Mouse (Mus musculus) CH12.LX (cell line): ENCODE data around the gene Dhx30. TPM values are rescaled to one million over a fixed set of nuclear protein-coding genes. Genes with fewer than 3 reads are reported as not detected.

Source experiments
- DNase-seq: peaks from one replicate; pipeline ENCODE4 v3.0.0-alpha.2; 2013; ENCODE audit errors: extremely low read depth
- H3K27ac ChIP-seq: 2 replicates; pipeline ENCODE4 v1.5.1; 2012; ENCODE audit warnings: low read depth, mild to moderate bottlenecking, control low read depth, moderate library complexity; ENCODE audit not compliant: insufficient read depth
- H3K27me3 ChIP-seq: replicated peaks from 2 replicates; pipeline ENCODE3; 2012; ENCODE audit warnings: inconsistent platforms
- H3K36me3 ChIP-seq, 2 experiments: replicated peaks in 1 of 2; 2 replicates each; pipeline versions ENCODE3 to v1.6.1; 2012; ENCODE audit warnings: inconsistent platforms in 1 of 2, low read length in 1 of 2, mild to moderate bottlenecking in 1 of 2, mixed read lengths in 1 of 2, moderate library complexity in 1 of 2; ENCODE audit not compliant: control insufficient read depth in 1 of 2, insufficient read depth in 1 of 2
- H3K4me1 ChIP-seq, 2 experiments: 2 replicates each; pipeline ENCODE4 v1.6.1; 2012; ENCODE audit warnings: inconsistent platforms in 1 of 2, moderate library complexity in 1 of 2; ENCODE audit not compliant: insufficient read depth in 2 of 2, control insufficient read depth in 1 of 2
- H3K4me2 ChIP-seq: 2 replicates; pipeline ENCODE4 v1.6.1; 2012; ENCODE audit warnings: low read depth, mild to moderate bottlenecking, control low read depth; ENCODE audit not compliant: poor library complexity, insufficient read depth, severe bottlenecking
- H3K4me3 ChIP-seq, 3 experiments: fragments of 150-350 bp in 1 of 3; sonication (generic) in 1 of 3; replicated peaks in 1 of 3; 2 replicates each; pipeline versions ENCODE3 to v1.5.1; 2011 to 2012; ENCODE audit warnings: low read depth in 2 of 3, low read length in 2 of 3, mild to moderate bottlenecking in 2 of 3, moderate library complexity in 2 of 3, control low read depth in 1 of 3, improper control_type of control experiment in 1 of 3, inconsistent platforms in 1 of 3, mixed read lengths in 1 of 3; ENCODE audit not compliant: poor library complexity in 1 of 3
- H3K79me2 ChIP-seq: replicated peaks from 2 replicates; pipeline ENCODE4 v1.6.1; 2012; ENCODE audit warnings: mild to moderate bottlenecking, moderate library complexity; ENCODE audit not compliant: control insufficient read depth, poor library complexity, insufficient read depth, severe bottlenecking; ENCODE audit errors: extremely low read depth
- H3K9ac ChIP-seq: 2 replicates; pipeline ENCODE4 v1.6.1; 2012; ENCODE audit warnings: low read depth, mild to moderate bottlenecking, control low read depth, moderate library complexity; ENCODE audit not compliant: insufficient read depth
- H3K9me3 ChIP-seq: replicated peaks from 2 replicates; pipeline ENCODE3; 2012; ENCODE audit warnings: low read length, inconsistent platforms, mixed read lengths
- CHD2 ChIP-seq: IDR thresholded peaks from 2 replicates; pipeline ENCODE4 v1.6.1; 2011; ENCODE audit warnings: low read length, improper control_type of control experiment
- CTCF ChIP-seq, 2 experiments: IDR thresholded peaks in 1 of 2; conservative IDR thresholded peaks in 1 of 2; 2 replicates each; pipeline ENCODE4 v1.5.1; 2011 to 2012; ENCODE audit warnings: low read depth in 2 of 2, low read length in 2 of 2, improper control_type of control experiment in 1 of 2, inconsistent platforms in 1 of 2, mild to moderate bottlenecking in 1 of 2, moderate library complexity in 1 of 2
- E2F4 ChIP-seq: IDR thresholded peaks from 2 replicates; pipeline ENCODE4 v1.6.1; 2011; ENCODE audit warnings: low read depth, low read length, improper control_type of control experiment; ENCODE audit not compliant: insufficient replicate concordance
- ELF1 ChIP-seq: IDR thresholded peaks from 2 replicates; pipeline ENCODE4 v1.6.1; 2014; ENCODE audit warnings: low read depth, mild to moderate bottlenecking, inconsistent platforms, low read length, improper control_type of control experiment
- EP300 ChIP-seq: IDR thresholded peaks from 2 replicates; pipeline ENCODE4 v1.6.1; 2011; ENCODE audit warnings: low read length, improper control_type of control experiment
- GABPA ChIP-seq: IDR thresholded peaks from 2 replicates; pipeline ENCODE4 v1.6.1; 2012; ENCODE audit warnings: low read depth, low read length, improper control_type of control experiment, inconsistent platforms; ENCODE audit not compliant: insufficient replicate concordance
- IRF4 ChIP-seq: IDR thresholded peaks from 2 replicates; pipeline ENCODE4 v1.6.1; 2014; ENCODE audit warnings: low read depth, mild to moderate bottlenecking, inconsistent platforms, low read length, improper control_type of control experiment
- MAX ChIP-seq: IDR thresholded peaks from 2 replicates; pipeline ENCODE4 v1.6.1; 2011; ENCODE audit warnings: low read length, improper control_type of control experiment
- MAZ ChIP-seq: IDR thresholded peaks from 2 replicates; pipeline ENCODE4 v1.6.1; 2012; ENCODE audit warnings: low read depth, mild to moderate bottlenecking, inconsistent platforms, low read length, improper control_type of control experiment, moderate library complexity
- MEF2A ChIP-seq: IDR thresholded peaks from 2 replicates; pipeline ENCODE4 v1.6.1; 2014; ENCODE audit warnings: low read depth, mild to moderate bottlenecking, inconsistent platforms, low read length, improper control_type of control experiment, borderline replicate concordance
- MXI1 ChIP-seq: IDR thresholded peaks from 2 replicates; pipeline ENCODE4 v1.6.1; 2011; ENCODE audit warnings: mild to moderate bottlenecking, low read depth, low read length, improper control_type of control experiment
- MYC ChIP-seq: IDR thresholded peaks from 2 replicates; pipeline ENCODE4 v1.6.1; 2011; ENCODE audit warnings: low read depth, mild to moderate bottlenecking, improper control_type of control experiment, low read length
- POLR2AphosphoS2 ChIP-seq: IDR thresholded peaks from 2 replicates; pipeline ENCODE4 v1.6.1; 2011; ENCODE audit warnings: low read depth, low read length, improper control_type of control experiment
- RAD21 ChIP-seq: IDR thresholded peaks from 2 replicates; pipeline ENCODE4 v1.6.1; 2011; ENCODE audit warnings: low read depth, mild to moderate bottlenecking, low read length, improper control_type of control experiment, moderate library complexity
- SMC3 ChIP-seq: IDR thresholded peaks from 2 replicates; pipeline ENCODE4 v1.6.1; 2011; ENCODE audit warnings: low read depth, low read length, improper control_type of control experiment
- TCF12 ChIP-seq: IDR thresholded peaks from 2 replicates; pipeline ENCODE4 v1.6.1; 2014; ENCODE audit warnings: low read depth, mild to moderate bottlenecking, inconsistent platforms, low read length, improper control_type of control experiment
- USF1 ChIP-seq: IDR thresholded peaks from 2 replicates; pipeline ENCODE4 v1.6.1; 2014; ENCODE audit warnings: low read depth, mild to moderate bottlenecking, inconsistent platforms, low read length, improper control_type of control experiment
- ZNF384 ChIP-seq: IDR thresholded peaks from 2 replicates; pipeline ENCODE4 v1.6.1; 2012; ENCODE audit warnings: low read depth, low read length, improper control_type of control experiment, inconsistent platforms
- dilution Hi-C: fragments of 300-500 bp; cut with MboI; formaldehyde crosslinking; loops from 2 replicates; pipeline ENCODE4 v1.14.3; 2020; ENCODE audit warnings: low sequenced_read_pairs; ENCODE audit not compliant: extremely low pct_unique_long_range_greater_than_20kb, extremely low pct_ligation_motif_present
- in situ Hi-C: fragments of 300-500 bp; cut with MboI; formaldehyde crosslinking; loops from 3 replicates; pipeline ENCODE4 v1.14.3; 2019; ENCODE audit warnings: low sequenced_read_pairs, low pct_ligation_motif_present, low pct_unique_long_range_greater_than_20kb, mixed read lengths
- polyA plus RNA-seq: library from polyadenylated mRNA; unstranded; fragments of >175 nt; gene quantifications from 2 replicates; pipeline ENCODE4 v1.2.1, GENCODE M21; 2012; ENCODE audit warnings: low read depth; ENCODE audit not compliant: insufficient read length
- total RNA-seq, 2 experiments: library from RNA; depleted of rRNA; stranded (reverse); fragments of 300-350 nt in 1 of 2; fragments of >200 nt in 1 of 2; gene quantifications; 2 replicates each; pipeline ENCODE4 v1.2.3; 2012 to 2014

Dhx30 gene
- total and polyA plus RNA-seq, 3 experiments = 68.8 to 129 (median 99.3) TPM

DNA sequence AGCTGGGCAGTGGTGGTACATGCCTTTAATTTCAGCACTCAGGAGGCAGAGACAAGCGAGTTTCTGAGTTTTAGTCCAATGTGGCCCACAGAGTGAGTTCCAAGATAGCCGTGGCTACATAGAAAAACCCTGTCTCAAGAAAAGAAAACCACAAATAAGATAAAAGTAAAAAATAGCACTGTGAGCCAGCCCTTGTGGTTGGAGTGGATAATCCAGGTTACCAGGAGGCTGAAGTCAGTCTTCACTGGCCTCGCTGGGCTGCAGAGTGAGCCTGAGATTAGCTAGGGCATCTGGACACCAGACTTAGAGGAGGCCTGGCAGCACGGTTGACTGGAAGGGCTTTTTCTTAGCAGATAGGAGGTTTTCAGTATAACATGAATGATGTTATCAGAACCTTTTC lies 21.5 kb upstream of the Dhx30 start:
- Histone ChIP-seq H3K4me1 (peaks cover 3 to 52% of the 10 kb centered on the region in 2 experiments; a peak in 3 of 4 replicates), H3K36me3 (peaks cover 28 to 64% of the 10 kb centered on the region in 2 experiments), H3K4me3 (no peak overlapping the region), H3K9ac (peak overlapping the region; percentile 53), H3K79me2 (peaks cover 80% of the 10 kb centered on the region), H3K4me2 (peak overlapping the region; percentile 71), H3K27me3 (no peaks in the 10 kb centered on the region), H3K9me3 (no peaks in the 10 kb centered on the region), H3K27ac (peak overlapping the region; percentile 37)
- no peak for DNase-seq
- dilution Hi-C loops = no loop called here
- in situ Hi-C loops = no loop called here
- no peak for TF ChIP-seq USF1
- TF ChIP-seq MEF2A = peak; percentile 46; the same call in 1 of the 2 replicates

DNA sequence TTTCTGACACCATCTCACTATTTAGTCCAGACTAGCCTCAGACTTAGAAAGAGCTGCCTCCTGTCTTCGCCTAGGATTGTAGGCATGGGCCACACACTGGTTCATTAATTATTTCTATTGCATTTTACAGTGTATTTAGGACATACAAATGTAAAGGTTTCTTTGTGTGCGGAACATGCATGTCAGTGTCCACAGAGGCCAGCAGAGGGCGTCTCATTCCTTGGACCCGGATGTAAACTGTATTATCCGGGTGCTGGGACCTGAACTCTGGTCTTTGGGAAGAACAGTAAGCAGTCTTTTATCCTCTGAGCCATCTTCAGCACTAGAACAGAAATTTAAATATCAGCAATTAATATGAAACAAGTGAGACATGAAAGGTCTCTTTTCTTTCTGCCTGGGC lies 16.5 kb upstream of the Dhx30 start:
- in situ Hi-C loops (no loop called here), dilution Hi-C loops (no loop called here)
- no peak for TF ChIP-seq GABPA
- no peak for TF ChIP-seq MXI1
- TF ChIP-seq ELF1 = peak; percentile 25; the same call in 1 of the 2 replicates
- no peak for TF ChIP-seq MAZ
- TF ChIP-seq EP300 = no peak
- TF ChIP-seq SMC3 = no peak
- no peak for TF ChIP-seq MYC
- TF ChIP-seq RAD21 = no peak; the same call in 1 of the 2 replicates
- no peak for TF ChIP-seq E2F4
- no peak for TF ChIP-seq POLR2AphosphoS2
- no peak for TF ChIP-seq MAX
- no peak for TF ChIP-seq TCF12
- TF ChIP-seq CTCF (conservative IDR thresholded peaks at IDR 0.05 in 1 of 2, IDR thresholded peaks at IDR 0.05 in 1 of 2; ENCODE audit: low read depth in 2 of 2, low read length in 2 of 2) = peak; percentile 43 to 63; a peak in 3 of 4 replicates
- TF ChIP-seq CHD2 = no peak
- no peak for TF ChIP-seq USF1
- TF ChIP-seq IRF4 = no peak
- TF ChIP-seq ZNF384 = no peak
- Histone ChIP-seq H3K79me2 (peaks cover 68% of the 10 kb centered on the region), H3K36me3 (peaks cover 14 to 36% of the 10 kb centered on the region in 2 experiments), H3K4me1 (peaks cover 5 to 44% of the 10 kb centered on the region in 2 experiments; a peak in 3 of 4 replicates), H3K9ac (no peak overlapping the region), H3K27ac (no peak overlapping the region), H3K9me3 (no peaks in the 10 kb centered on the region), H3K4me2 (peak overlapping the region; percentile 94), H3K4me3 (peak overlapping the region in 1 of 3 experiments; percentile 21), H3K27me3 (no peaks in the 10 kb centered on the region)
- no peak for DNase-seq
